ENCODE assay signal across 8 mouse cellular contexts in the genomic region with DNA sequence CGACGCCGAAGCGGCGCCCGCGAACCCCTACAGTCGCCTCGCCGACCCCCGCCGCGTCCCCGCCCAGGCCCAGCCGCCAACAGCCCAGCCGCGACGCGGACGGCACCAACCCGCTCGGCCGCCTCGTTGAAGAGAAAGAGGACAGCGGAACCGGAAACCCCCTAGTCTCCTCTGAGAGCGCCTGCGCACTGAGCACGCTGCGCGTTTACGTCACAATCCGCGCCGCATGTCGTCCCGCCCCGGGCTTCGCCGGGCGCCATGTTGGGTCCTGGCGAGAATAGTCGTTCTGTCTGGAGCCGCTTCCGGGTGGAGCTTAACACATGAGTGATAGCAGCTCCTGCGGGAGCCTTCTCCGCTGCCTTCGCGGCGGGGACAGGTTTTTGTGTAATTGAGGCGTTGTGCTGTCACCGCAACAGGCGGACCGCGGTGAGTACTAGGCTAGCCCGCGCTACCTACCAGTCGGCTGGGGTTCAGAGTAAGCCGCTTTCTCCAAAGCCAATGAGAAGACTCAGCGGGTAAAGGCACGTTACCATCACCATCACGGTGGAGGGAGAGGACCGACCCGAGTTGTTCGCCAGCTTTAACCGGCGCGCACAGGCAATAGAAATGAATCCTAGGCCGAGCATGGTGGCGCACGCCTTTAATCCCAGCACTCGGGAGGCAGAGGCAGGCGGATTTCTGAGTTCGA. TPM values are rescaled to one million over a fixed set of nuclear protein-coding genes. Genes with fewer than 3 reads are reported as not detected.
DNase-seq lines count a peak whose midpoint lies in the region; ATAC-seq lines count a peak whose summit lies in the region.

A gene (minus strand): TSS at position 574 of the 688 bp plus-strand sequence.

- H3K4me1 ChIP-seq in hindbrain, embryonic 13.5 days (replicated peaks), result peaks cover 38% of the 10 kb centered on the region

- H3K9ac ChIP-seq in hindbrain, embryonic 13.5 days, result peak within 1 kb of the TSS; percentile 96

- H3K4me3 ChIP-seq in hindbrain, embryonic 13.5 days, result peak within 1 kb of the TSS; percentile 96

- peak; percentile 84 for ATAC-seq in hindbrain, embryonic 13.5 days (ENCODE audit: low FRiP score)

- DNase-seq in NIH3T3 (ENCODE audit: low read depth), result peak; percentile 99
- peak; percentile 99 for DNase-seq in cerebellum, postnatal 10 days
- peak; percentile 95 to 97 for DNase-seq in frontal cortex, postnatal 14 days (ENCODE audit: low spot score in 2 of 2)
- DNase-seq in layer of hippocampus, postnatal 36 days, result peak; percentile 98
- peak; percentile 97 for DNase-seq in lung, postnatal 36 days
- DNase-seq in retina, postnatal 1 day, result peak; percentile 99
- peak; percentile 93 to 96 for DNase-seq in urinary bladder, adult 18-20 months (ENCODE audit: low spot score in 2 of 2)

- H3K27ac ChIP-seq in hindbrain, embryonic 13.5 days, result peak within 1 kb of the TSS; percentile 98

- H3K27me3 ChIP-seq in hindbrain, embryonic 13.5 days, result no peaks in the 10 kb centered on the region

- H3K36me3 ChIP-seq in hindbrain, embryonic 13.5 days, result peaks cover 43% of the 10 kb centered on the region

- peak within 1 kb of the TSS; percentile 96 for H3K4me2 ChIP-seq in hindbrain, embryonic 13.5 days

- WGBS in hindbrain, embryonic 13.5 days, result 2% methylated on average over 74 of the region's 74 CpGs

- H3K9me3 ChIP-seq in hindbrain, embryonic 13.5 days, result no peaks in the 10 kb centered on the region

RNA-seq across cellular contexts. Expression of the gene that starts here (rescaled TPM):
- 715 and 758 TPM in 2 replicates for polyA plus RNA-seq in hindbrain, embryonic 13.5 days (2015; fragmentation: Nextera tagmentation; extraction: Ambion mirVana)
- total RNA-seq in layer of hippocampus, postnatal 36 days (2021), result 100 to 1,000 TPM; 947 to 957 TPM

Comparison
In these comparisons a context has a peak if more than half of its experiments do, and no peak if none do; other contexts are left out.
1. Peak in every context shown above with its lines: DNase-seq, ATAC-seq, H3K4me3 ChIP-seq and H3K27ac ChIP-seq.